Mouse (Mus musculus): Measurements from ENCODE around the gene H2-DMb1.

H2-DMb1 gene

GRCm38 (mm10) chr17:34152923-34153322 lies at the start of gene H2-DMb1:
Gene H2-DMb1, plus strand, starts transcription at chr17:34153072.
- peak; percentile 38 to 65 for DNase-seq

- DNase-seq = no peak
Measured at GRCm38 (mm10) chr17:34104804-34105203, 48.1 kb upstream of the H2-DMb1 start.

GRCm38 (mm10) chr17:34106555-34106954 lies 46.3 kb upstream of the H2-DMb1 start:
- no peak for DNase-seq

GRCm38 (mm10) chr17:34107109-34107867 lies 45.6 kb upstream of the H2-DMb1 start:
- DNase-seq = no peak

GRCm38 (mm10) chr17:34108460-34108859 lies 44.4 kb upstream of the H2-DMb1 start:
- no peak for DNase-seq

GRCm38 (mm10) chr17:34109038-34109805 lies 43.6 kb upstream of the H2-DMb1 start:
- no peak for DNase-seq

GRCm38 (mm10) chr17:34109806-34110195 lies 43.1 kb upstream of the H2-DMb1 start:
- DNase-seq = no peak

- no peak for DNase-seq
Measured at GRCm38 (mm10) chr17:34110309-34110708, 42.6 kb upstream of the H2-DMb1 start.

- no peak for DNase-seq
Measured at GRCm38 (mm10) chr17:34114114-34114513, 38.8 kb upstream of the H2-DMb1 start.

GRCm38 (mm10) chr17:34116736-34117370 lies 36.0 kb upstream of the H2-DMb1 start:
- DNase-seq = no peak

- DNase-seq = no peak
Measured at GRCm38 (mm10) chr17:34117421-34118112, 35.3 kb upstream of the H2-DMb1 start.

- DNase-seq = peak; percentile 47 to 57
Measured at GRCm38 (mm10) chr17:34118113-34118872, 34.6 kb upstream of the H2-DMb1 start.

GRCm38 (mm10) chr17:34118873-34119248 lies 34.0 kb upstream of the H2-DMb1 start:
- no peak for DNase-seq

GRCm38 (mm10) chr17:34119249-34120179 lies 33.4 kb upstream of the H2-DMb1 start, which contains the start of gene H2-DMa:
Gene H2-DMa, plus strand, starts transcription at chr17:34119541.
- peak; percentile 97 to 98 for DNase-seq

GRCm38 (mm10) chr17:34120180-34120723 lies 32.6 kb upstream of the H2-DMb1 start:
- peak; percentile 81 for DNase-seq

- peak; percentile 74 to 80 for DNase-seq
Measured at GRCm38 (mm10) chr17:34120814-34121171, 32.1 kb upstream of the H2-DMb1 start.

- DNase-seq = peak; percentile 61 to 67
Measured at GRCm38 (mm10) chr17:34121172-34121878, 31.5 kb upstream of the H2-DMb1 start.

- DNase-seq = no peak
Measured at GRCm38 (mm10) chr17:34121879-34122187, 31.0 kb upstream of the H2-DMb1 start.

GRCm38 (mm10) chr17:34122188-34122984 lies 30.5 kb upstream of the H2-DMb1 start, which contains the start of gene Brd2:
Gene Brd2, minus strand, starts transcription at chr17:34122634.
- peak; percentile 95 to 98 for DNase-seq
